Mouse (Mus musculus): ENCODE data around the gene Snx29.

- TF ChIP-seq CTCF (IDR thresholded peaks at IDR 0.05; ENCODE audit: control insufficient read depth, insufficient read depth, low read length) (no peak), POLR2A (IDR thresholded peaks at IDR 0.05; ENCODE audit: borderline replicate concordance, control insufficient read depth, low read depth, low read length) (no peak)
These were observed 135.1 kb downstream of the Snx29 start for GRCm38 (mm10) chr16:11457609-11458350.
